Mouse (Mus musculus) gastrocnemius, postnatal 10 days (tissue): Measurements from ENCODE around the gene Dpysl4. TPM values are rescaled to one million over a fixed set of nuclear protein-coding genes. Genes with fewer than 3 reads are reported as not detected.

ENCODE experiments used
- DNase-seq: peaks from one replicate; pipeline ENCODE4 v3.0.0; 2021; ENCODE audit warnings: mixed read lengths
- long read RNA-seq, 2 experiments: library from polyadenylated mRNA; stranded (forward); transcript quantifications; one replicate each; pipeline ENCODE4 v2.0.0; 2021
- total RNA-seq, 2 experiments: library from RNA; stranded (reverse); gene quantifications; 2 replicates each; pipeline ENCODE4 v1.2.3; 2021

Dpysl4 gene
- 1 to 10 TPM; 1.6 TPM for total RNA-seq
- long read RNA-seq, experiment 1, partial matches to known transcripts, result 0 of 4 reads
- long read RNA-seq, experiment 1, other reads (novel, unspliced or antisense), result 0 of 4 reads
- long read RNA-seq, experiment 2, partial matches to known transcripts, result 0 of 2 reads
- long read RNA-seq, experiment 2, other reads (novel, unspliced or antisense), result 0 of 2 reads

- peak; percentile 66 for DNase-seq
These were observed at the start of gene Dpysl4 for GRCm38 (mm10) chr7:139085629-139086194. Dpysl4 (plus strand) TSS chr7:139086001.

- no peak for DNase-seq
These were observed 22.4 kb upstream of the Dpysl4 start for GRCm38 (mm10) chr7:139063406-139063805.

DNA sequence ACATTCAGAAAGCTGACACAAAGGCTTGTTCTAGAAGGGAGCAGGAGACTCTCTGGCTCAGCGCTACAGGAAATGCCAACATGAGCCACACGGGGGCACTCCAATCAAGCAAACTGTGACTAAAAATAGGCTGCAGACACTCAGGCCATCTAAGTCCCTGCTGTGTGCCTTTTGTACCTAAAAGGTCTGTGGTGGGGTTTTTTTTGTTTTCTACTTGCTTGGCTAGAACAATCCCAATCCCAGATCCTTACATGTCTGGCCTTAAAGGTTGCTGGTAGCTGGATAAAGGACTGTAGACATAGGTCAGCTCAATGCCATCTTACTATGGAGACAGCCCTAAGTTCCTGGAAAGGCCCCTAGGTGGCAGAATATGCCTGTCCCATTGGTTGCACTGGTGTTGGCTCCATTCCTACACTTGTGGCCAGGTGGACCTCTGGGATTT, 17.6 kb upstream of the Dpysl4 start:
- peak; percentile 70 for DNase-seq

DNA sequence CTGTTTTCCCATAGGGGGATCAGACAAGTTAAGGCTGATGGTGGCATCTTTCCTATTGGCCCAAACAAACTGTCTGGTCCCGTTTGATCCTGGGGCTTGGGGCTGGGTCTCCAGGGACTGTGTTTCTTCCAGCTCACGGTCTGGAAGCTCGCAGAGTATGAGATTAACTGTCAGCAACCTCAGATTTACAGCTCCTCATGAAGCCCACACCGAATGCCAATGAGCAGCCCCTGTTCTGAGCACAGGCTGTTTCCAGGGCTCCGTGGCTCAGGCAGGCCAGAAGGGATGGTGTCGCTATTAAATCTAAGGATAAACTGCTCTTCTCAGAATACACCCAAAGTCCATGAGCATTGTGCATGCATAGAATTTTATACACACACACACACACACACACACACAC, 11.6 kb upstream of the Dpysl4 start:
- DNase-seq, result no peak

DNA sequence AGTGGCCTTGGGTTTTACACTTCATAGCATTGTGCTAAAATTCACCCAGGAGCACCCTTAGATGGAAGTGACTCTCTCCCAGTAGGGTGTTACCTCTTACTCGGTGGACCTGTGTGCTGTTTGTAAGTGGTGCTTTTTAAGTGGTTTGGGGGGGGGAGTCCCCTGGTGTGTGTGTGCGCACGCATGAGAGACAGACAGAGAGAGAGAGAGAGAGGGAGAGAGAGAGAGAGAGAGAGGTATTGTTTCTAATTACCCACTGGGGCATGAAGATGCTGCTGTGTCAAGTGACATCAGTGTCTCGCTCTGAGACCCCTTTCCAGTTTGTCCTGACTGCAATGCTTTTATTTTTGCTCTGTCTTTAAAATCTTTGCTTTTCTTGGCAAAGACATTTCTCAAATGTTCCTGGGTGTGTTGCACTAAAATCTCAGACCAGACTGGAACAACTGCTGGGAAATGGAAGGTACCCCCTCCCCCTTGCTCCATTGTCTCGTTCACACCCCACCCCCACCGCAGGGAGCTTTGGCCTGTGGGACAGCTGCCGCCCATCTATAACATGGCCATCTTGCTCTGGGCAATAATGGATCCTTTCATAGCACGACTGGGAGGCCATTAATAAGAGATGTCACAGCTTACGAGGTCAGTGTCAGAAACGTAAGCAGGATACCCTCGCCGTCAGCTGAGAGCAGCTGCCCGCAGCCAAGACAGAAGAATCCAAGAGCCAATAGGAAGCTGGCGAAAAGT, 10.6 kb upstream of the Dpysl4 start:
- DNase-seq, result no peak

DNA sequence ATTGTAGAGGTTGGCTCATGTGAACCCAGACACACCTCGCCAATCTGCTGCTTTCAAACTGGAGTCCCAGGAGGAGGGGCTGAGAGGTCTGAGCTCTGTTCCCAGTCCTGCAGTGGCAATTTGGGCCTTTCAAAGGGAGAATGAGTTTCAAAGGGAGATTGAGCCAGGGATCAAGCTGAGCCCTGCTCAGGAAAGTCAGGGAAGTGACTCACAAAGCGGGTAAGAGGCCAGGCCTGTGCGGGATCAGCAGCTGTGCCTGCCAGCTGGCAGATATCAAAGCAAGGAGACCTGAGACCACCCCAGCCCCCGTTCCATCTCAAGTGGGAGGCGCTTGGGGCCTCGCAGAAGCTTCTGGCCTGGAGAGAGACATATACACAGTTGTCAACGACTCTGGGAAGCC, 8.5 kb upstream of the Dpysl4 start:
- no peak for DNase-seq

DNA sequence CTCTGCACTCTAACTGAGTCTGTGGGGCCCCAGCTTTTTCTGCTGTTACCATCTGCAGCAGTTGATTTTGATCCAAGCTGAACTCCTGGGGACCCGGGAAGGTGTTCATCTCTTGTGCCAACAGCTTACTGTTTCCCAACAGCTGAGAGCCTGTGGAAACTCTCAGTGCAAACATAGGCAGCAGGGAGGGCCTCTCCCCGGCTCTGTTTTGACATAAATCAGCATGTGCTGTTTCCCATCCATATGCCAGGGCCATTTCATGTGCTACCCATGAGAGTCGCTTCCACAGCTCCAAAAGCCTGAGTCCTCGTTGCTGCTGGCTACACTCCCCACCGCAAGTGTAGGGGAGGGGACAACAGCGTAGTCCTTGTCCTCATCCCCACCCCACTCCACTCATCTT, 7.6 kb upstream of the Dpysl4 start:
- no peak for DNase-seq

GRCm38 (mm10) chr7:139079141-139079540, 6.7 kb upstream of the Dpysl4 start:
- no peak for DNase-seq

DNA sequence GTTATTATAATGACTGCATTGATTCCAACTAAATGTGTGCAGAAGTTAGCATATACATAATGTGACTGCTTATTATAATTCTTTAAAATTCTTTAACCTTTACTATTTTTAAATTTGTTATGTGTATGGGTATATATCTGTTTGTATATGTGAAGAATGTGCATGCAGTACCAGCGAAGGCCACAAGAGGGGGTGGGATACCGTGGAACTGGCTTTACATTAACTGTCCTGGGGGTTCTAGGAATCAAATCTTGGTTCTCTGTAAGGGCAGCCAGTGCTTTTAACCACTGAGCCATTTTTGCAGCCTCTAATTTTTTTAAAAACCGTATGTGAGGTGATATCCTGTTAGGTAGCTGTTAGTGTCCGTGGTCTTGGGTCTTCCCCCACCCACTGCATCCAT, 5.1 kb upstream of the Dpysl4 start:
- no peak for DNase-seq

GRCm38 (mm10) chr7:139081158-139081557, 4.6 kb upstream of the Dpysl4 start:
- no peak for DNase-seq

DNA sequence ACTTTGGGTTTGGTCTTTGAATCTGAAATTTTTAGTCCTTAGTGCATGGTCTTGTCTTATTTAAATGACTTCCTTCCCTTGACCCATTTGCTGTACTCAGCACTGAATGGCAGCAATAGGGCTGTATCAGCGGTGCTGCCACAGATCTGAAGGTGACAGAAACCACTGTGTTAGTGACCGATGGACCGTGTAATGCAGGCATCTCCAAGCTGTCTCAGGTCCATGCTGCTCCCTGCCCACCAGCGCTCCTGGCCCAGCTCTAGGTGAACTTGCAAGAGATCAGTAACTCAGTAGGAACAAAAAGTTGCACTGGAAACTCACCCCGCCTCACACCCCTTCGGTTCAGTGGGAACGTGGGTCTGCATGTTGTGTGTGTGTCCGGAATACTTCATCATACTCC, 3.5 kb upstream of the Dpysl4 start:
- no peak for DNase-seq

GRCm38 (mm10) chr7:139084316-139084715, 1.5 kb upstream of the Dpysl4 start:
- no peak for DNase-seq

DNA sequence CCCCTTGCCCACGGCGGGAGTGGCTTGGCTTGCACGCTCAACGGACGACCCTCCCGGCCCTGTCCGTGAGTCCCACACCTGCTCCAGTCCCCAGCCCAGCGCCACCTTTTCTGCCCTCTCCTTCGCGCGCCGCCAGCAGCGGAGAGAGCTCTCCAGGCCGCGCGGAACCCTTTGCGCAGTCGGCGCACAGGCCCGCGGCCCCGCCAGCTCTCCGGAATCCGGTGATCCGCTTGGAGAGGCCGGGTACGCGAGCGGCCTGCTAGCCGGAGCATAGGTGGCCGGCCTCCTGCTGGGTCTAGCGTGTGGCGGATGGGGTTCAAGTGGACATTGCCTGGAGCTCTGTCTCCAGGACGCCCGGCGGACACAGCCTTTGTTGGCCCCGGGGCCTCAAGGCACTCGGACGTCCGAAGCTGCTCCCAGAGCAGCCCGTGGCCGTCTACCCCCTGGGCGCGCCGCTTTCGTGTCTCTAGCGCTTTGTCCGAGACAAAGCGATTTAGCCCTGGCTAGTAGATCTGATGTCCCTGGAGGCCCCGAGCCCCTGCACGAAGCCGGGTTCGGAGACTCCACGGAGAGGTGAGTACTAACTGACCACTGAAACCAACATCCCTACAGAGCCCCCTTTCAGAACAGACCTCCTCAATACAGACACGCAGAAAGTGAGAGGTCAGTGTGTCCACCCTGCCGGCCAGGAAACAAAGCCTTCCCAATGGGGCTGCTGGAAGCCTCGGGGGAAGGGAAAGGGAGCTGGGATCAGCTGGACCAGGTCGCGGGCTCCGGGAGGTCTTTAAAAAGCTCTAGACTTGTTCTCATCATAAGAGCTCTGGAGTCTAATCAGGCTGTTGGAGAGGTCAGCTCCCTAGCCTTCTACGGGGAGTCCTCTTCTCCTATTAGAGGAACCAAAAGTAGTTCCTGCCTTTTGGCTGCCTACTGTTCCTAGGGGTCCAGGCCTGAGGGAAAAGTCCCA, 676 bp downstream of the Dpysl4 start:
- peak; percentile 52 for DNase-seq

GRCm38 (mm10) chr7:139087801-139088200, 2.0 kb downstream of the Dpysl4 start:
- peak; percentile 25 for DNase-seq

- DNase-seq, result no peak
These were observed 4.4 kb downstream of the Dpysl4 start for GRCm38 (mm10) chr7:139089892-139090874.

GRCm38 (mm10) chr7:139091681-139092080, 5.9 kb downstream of the Dpysl4 start:
- no peak for DNase-seq

DNA sequence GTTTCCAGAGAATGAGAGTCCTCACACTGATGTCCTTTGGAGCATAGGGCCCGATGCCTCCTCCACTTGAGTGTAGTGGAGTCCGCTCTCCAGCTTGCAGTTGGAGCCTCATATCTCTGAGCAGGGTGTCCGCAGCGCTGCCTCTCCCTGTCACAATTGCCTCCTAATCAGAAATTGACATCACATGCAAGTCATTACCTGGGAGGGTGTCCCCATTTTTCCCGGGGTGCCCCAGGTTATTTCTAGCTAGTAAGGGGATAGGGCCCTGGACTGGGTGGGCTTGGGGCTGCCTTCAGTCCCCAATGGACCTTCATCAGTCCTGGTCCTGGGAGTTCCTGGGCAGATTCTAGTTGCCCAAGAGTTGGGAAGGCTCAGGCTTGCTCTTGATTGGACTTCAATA, 6.9 kb downstream of the Dpysl4 start:
- no peak for DNase-seq

DNA sequence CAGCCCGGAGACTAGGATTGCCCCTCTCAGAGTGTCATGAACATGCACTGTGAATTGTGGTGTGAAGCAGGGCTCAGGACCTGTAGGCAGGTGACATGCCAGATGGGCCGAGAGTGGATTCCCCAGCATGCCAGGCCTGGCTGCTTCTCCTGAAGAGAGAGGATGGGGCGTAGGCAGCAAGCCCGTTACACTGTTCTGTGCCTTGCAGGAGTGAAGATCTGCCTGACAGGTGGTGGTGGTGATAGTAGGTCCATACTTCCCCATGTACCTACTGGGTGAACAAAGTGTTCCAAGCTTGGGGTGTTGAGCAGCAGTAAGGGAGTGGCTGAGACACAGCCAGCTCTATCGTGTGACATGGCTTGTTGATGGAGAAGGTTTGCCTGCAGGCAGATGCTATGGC, 7.3 kb downstream of the Dpysl4 start:
- no peak for DNase-seq

GRCm38 (mm10) chr7:139093781-139094180, 8.0 kb downstream of the Dpysl4 start:
- no peak for DNase-seq

GRCm38 (mm10) chr7:139094761-139095160, 9.0 kb downstream of the Dpysl4 start:
- no peak for DNase-seq

- no peak for DNase-seq
These were observed 9.5 kb downstream of the Dpysl4 start for GRCm38 (mm10) chr7:139095282-139095681.
